Mouse (Mus musculus) stomach, postnatal 0 days (tissue): Measurements from ENCODE around the gene Pabpn1l.

ENCODE experiments used
- CTCF ChIP-seq: IDR thresholded peaks from 2 replicates; pipeline ENCODE4 v1.5.1; 2016; ENCODE audit warnings: antibody characterized with exemption, low read depth, mild to moderate bottlenecking, moderate library complexity
- EP300 ChIP-seq: optimal IDR thresholded peaks from 2 replicates; pipeline ENCODE3; 2016; ENCODE audit warnings: antibody characterized with exemption

DNA sequence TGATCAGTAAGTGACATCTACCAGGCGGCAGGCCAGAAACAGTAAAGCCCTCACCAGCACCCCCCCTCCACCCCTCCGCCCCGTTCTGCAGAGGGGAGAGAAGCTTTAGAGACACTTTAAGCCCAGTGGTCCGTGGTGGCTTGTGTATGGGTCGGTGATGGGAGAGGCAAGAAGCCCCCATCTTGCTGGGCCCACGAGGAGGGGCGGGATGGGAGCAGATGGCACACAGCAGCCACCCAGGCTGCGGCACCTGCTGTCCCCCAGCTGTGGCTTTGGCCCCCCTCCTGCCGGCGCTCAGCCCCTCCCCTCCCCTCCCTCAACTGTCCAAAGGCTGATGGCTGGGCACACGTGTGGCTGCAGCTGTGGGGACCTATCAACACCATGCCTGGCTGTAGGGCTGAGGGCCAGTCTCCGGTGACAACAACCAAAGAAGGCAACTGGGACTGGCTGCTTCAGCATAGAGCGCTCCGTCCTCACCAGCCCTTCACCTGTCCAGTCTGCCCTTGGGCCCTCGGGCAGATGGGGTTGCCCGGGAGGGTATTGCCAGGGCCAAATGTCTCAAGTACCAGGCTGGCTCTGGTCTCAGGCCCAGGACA is 28.9 kb upstream of the Pabpn1l start:
- no peak for TF ChIP-seq CTCF
- TF ChIP-seq EP300: no peak
